Mouse (Mus musculus): ENCODE results near the gene Spata48. TPM values are rescaled to one million over a fixed set of nuclear protein-coding genes. Genes with fewer than 3 reads are reported as not detected.

The Spata48 gene
- polyA plus RNA-seq, 2 experiments: 0.20 to 0.41 TPM

DNA sequence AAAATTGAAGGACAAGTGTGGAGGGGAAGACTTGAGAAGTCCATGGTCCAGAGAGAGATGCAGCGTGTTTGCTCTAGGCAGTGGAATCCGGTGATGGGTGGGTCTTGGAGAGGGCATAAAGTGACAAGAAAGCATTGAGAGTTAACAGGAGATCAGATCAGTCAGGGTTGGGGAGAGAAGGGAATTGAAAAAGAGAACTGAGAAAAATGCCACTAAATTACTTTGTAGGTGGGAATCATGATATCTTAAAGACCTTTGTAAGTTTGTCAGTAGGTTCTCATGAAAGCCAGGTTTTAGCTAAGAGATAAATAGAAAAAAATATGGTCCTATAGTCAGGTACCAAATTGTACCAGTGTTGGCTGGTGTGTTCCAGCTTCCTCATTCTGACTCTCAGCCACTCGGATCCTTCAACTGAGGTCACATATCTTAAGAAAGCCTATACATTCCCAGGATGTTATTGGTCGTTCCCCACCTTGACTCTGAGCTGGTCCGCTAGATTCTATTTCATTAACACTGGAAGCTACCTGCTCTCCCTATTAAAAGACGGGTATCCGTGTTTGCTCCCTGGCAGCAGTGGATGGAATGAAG, 97.3 kb downstream of the Spata48 start:
- Histone ChIP-seq H3K36me3 (replicated peaks; ENCODE audit: control insufficient read depth, insufficient read depth, low read depth) (no peaks in the 10 kb centered on the region), H3K4me3 (ENCODE audit: insufficient read depth in 1 of 2, low read depth in 2 of 2, low read length in 2 of 2) (no peak overlapping the region), H3K9ac (replicated peaks) (no peak overlapping the region), H3K9me3 (ENCODE audit: control insufficient read depth, low read length) (no peaks in the 10 kb centered on the region), H3K27me3 (ENCODE audit: control insufficient read depth, insufficient read depth, low read length) (no peaks in the 10 kb centered on the region), H3K27ac (no peak overlapping the region), H3K4me2 (ENCODE audit: low read depth) (no peak overlapping the region), H3K4me1 (replicated peaks; ENCODE audit: control insufficient read depth in 2 of 2, insufficient read depth in 2 of 2, low read length in 1 of 2) (peaks cover 7 to 19% of the 10 kb centered on the region in 2 experiments; a peak in 3 of 4 replicates)
- ATAC-seq (ENCODE audit: insufficient read depth): no peak
- no peak for DNase-seq (ENCODE audit: low read depth in 3 of 3, low spot score in 3 of 3)
- 61% methylated on average over 7 of the region's 7 CpGs for WGBS (ENCODE audit: insufficient replicate concordance)
- TF ChIP-seq CTCF (IDR thresholded peaks at IDR 0.05; ENCODE audit: low read depth) (no peak), EP300 (IDR thresholded peaks at IDR 0.05; ENCODE audit: low read depth) (no peak)

DNA sequence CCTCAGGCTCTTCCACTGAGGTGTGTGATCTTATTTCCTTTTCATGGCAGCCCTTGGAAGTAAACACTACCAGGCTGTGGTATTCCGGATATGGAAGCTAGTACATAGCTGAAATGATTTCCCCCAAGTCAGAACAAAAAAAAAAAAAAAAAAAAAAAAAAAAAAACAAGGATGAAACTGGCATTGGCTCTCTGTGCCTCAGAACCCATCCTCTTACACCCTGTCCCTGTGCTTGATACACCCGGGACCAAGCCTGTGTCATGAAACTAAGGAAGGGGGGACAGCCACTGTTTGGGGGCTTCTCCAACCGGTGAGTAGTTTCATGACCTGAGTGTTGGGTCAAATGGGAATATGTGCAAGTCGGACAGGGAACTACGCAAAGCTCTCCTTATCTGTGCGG, 99.2 kb downstream of the Spata48 start:
- Histone ChIP-seq H3K9me3 (ENCODE audit: control insufficient read depth, low read length) (no peaks in the 10 kb centered on the region), H3K27ac (no peak overlapping the region), H3K4me2 (ENCODE audit: low read depth) (no peak overlapping the region), H3K36me3 (replicated peaks; ENCODE audit: control insufficient read depth, insufficient read depth, low read depth) (no peaks in the 10 kb centered on the region), H3K4me3 (ENCODE audit: insufficient read depth in 1 of 2, low read depth in 2 of 2, low read length in 2 of 2) (no peak overlapping the region), H3K4me1 (replicated peaks; ENCODE audit: control insufficient read depth in 2 of 2, insufficient read depth in 2 of 2, low read length in 1 of 2) (peaks cover 7 to 22% of the 10 kb centered on the region in 2 experiments; a peak in 3 of 4 replicates), H3K9ac (replicated peaks) (no peak overlapping the region), H3K27me3 (ENCODE audit: control insufficient read depth, insufficient read depth, low read length) (no peaks in the 10 kb centered on the region)
- DNase-seq (ENCODE audit: low read depth in 3 of 3, low spot score in 3 of 3) (no peak), ATAC-seq (ENCODE audit: insufficient read depth) (no peak)
- 63% methylated on average over 6 of the region's 6 CpGs for WGBS (ENCODE audit: insufficient replicate concordance)
- TF ChIP-seq CTCF (IDR thresholded peaks at IDR 0.05; ENCODE audit: low read depth) (no peak), EP300 (IDR thresholded peaks at IDR 0.05; ENCODE audit: low read depth) (no peak)

DNA sequence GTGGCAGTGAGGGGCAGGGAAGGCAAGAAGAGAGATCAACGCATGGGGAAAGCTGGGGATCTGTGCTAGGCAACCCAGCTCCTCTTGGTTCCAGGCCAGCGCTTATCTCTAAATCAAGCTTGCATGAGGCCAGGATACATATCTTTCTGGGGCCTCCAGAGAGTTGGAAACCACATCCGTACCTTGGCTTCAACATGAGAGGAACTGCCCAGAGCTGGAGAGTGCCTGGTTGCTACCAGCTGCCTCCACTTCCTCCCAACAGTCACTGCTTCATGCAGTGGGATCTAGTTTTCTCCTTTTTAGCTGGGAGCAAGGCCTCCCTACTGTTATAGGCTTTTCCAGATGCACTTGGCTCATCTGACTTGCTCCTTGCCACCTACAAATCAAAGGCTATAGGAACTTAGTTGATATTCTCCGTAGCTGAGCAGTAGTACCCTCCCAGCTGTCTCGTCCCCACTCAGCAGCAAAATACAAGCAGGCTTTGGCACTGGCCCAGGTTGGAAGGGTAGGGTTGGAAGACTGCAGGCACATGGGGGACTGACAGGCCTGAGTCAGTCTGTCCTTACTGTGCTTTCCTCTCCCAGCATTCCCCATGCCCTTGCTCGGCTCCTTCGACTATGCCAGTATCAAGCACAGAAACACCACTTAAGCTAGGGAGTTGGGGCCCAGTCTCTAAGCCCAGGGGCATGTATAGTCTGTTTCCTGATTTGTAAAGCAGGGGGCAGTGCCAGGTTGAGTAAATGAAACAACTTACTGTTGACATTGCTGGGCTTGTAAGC, 102.6 kb downstream of the Spata48 start:
- H3K27me3 ChIP-seq (ENCODE audit: control insufficient read depth, insufficient read depth, low read length): no peaks in the 10 kb centered on the region
- no peak for DNase-seq (ENCODE audit: low read depth in 3 of 3, low spot score in 3 of 3)
- no peak overlapping the region for H3K27ac ChIP-seq
- WGBS (ENCODE audit: insufficient replicate concordance): 22% methylated on average over 7 of the region's 7 CpGs
- H3K4me3 ChIP-seq (ENCODE audit: insufficient read depth in 1 of 2, low read depth in 2 of 2, low read length in 2 of 2): no peak overlapping the region
- H3K9me3 ChIP-seq (ENCODE audit: control insufficient read depth, low read length): no peaks in the 10 kb centered on the region
- TF ChIP-seq EP300 (IDR thresholded peaks at IDR 0.05; ENCODE audit: low read depth) (no peak), CTCF (IDR thresholded peaks at IDR 0.05; ENCODE audit: low read depth) (no peak; the same call in 1 of the 2 replicates)
- peak; percentile 56; the same call in 1 of the 2 replicates for ATAC-seq (ENCODE audit: insufficient read depth)
- no peak overlapping the region for H3K4me2 ChIP-seq (ENCODE audit: low read depth)
- H3K4me1 ChIP-seq (replicated peaks; ENCODE audit: control insufficient read depth in 2 of 2, insufficient read depth in 2 of 2, low read length in 1 of 2): peaks cover 4 to 19% of the 10 kb centered on the region in 2 experiments
- no peak overlapping the region for H3K9ac ChIP-seq (replicated peaks)
- no peaks in the 10 kb centered on the region for H3K36me3 ChIP-seq (replicated peaks; ENCODE audit: control insufficient read depth, insufficient read depth, low read depth)

Other genes starting within 250 kb of the Spata48 start
- 0.04 and 0.06 TPM in 2 replicates for gene Zpbp, start 314 bp downstream of the Spata48 start, polyA plus RNA-seq (2012; rRNA removed)
- gene Zpbp, start 314 bp downstream of the Spata48 start, polyA plus RNA-seq (2014; fragmentation: Nextera tagmentation; extraction: Ambion mirVana): 0.13 and 0.22 TPM in 2 replicates
- not detected in 2 replicates for gene 4930512M02Rik, start 165.7 kb downstream of the Spata48 start, polyA plus RNA-seq (2012; rRNA removed)
- gene 4930512M02Rik, start 165.7 kb downstream of the Spata48 start, polyA plus RNA-seq (2014; fragmentation: Nextera tagmentation; extraction: Ambion mirVana): not detected in 2 replicates
- 63.3 and 65.4 TPM in 2 replicates for gene Ikzf1, start 222.9 kb downstream of the Spata48 start, polyA plus RNA-seq (2012; rRNA removed)
- 46.6 and 60.5 TPM in 2 replicates for gene Ikzf1, start 222.9 kb downstream of the Spata48 start, polyA plus RNA-seq (2014; fragmentation: Nextera tagmentation; extraction: Ambion mirVana)

All from liver, embryonic 14.5 days (tissue).